Mouse (Mus musculus) retina, adult 2 months (tissue): Measurements from ENCODE around the gene Uvssa.

ENCODE experiments used
- DNase-seq: peaks from one replicate; pipeline ENCODE4 v3.0.0-alpha.2; 2012; ENCODE audit warnings: low read depth, low spot score

Uvssa gene

DNA sequence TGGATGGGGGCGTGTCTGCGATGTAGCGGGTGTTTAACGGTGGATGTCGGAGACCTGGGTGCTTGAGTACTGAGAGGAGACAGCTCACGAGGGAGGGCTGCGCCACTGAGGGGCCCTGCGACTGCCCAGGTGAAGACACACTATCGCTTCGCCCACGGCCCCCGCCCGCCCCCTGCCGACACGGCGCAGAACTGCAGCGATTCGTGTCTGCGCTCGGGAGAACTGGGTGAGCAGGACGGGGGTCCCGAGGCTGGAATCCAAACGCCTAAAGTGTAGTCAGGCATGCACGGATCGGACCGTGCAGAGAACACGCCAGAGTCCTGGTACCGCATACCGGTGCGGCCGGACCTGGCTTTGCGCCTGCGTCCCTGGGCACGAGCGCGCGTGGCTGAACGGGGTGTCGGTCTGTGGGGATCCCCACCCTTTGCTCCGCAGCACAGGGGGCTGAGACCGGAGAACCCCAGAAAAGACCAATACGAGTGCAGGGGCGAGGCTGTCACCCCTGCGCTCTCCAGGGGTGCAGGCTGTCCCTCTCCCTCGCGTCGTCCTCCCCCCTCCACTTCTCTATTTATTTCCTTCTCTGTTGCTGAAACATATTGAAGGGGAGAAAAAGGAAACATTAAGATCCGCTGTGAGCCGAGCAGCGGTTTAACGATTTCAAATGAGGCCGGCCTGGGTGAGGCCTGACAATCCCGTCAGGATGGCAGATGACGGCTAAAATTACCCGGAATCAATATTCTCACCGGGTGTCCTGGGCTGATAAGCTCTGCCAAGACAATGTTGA is 64.8 kb downstream of the Uvssa start:
- DNase-seq: no peak

GRCm38 (mm10) chr5:33443794-33444193 is 65.4 kb downstream of the Uvssa start:
- DNase-seq: no peak

DNA sequence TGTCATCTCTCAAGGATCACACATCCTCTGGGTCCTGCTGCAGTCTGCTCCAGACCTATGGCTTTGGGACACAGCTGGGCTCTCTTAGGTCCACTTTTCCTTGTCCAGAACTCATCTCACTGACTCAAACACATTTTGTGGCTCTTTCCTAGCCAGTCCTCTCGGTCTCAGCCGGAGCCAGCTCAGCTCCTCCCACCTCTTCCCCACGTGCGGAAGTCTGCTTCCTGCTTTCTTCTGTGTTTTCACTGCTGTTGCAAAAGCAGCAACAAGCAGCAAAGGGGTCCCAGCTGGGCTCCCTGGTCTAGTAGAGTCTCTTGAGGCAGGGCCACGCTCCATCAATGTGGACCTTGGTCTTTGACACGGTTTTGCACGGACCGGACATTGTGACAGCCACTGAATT is 77.4 kb downstream of the Uvssa start:
- DNase-seq: no peak

- DNase-seq: no peak
Measured at GRCm38 (mm10) chr5:33458132-33458622, 79.8 kb downstream of the Uvssa start.

GRCm38 (mm10) chr5:33459111-33459510 is 80.8 kb downstream of the Uvssa start:
- DNase-seq: no peak

DNA sequence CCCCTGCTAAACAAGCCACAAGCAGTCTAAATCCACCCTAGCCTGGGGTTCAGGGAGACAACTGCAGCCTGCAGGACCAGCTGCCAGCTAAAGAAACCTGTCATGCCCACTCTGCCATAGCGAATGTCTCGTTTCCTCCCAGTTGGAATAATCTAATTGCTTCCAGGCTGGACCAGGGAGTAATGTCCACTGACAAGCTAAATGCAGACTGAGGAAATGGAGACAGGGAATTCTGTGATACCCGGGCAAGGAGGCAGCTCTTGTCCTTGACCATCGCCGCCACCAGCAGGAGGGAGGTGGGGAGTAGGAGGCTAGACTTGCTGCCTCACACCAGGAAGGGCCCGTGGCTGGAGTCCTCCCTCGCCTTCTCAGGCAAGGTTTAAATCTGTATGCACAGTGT is 86.0 kb downstream of the Uvssa start:
- DNase-seq: no peak

GRCm38 (mm10) chr5:33465464-33465863 is 87.1 kb downstream of the Uvssa start:
- DNase-seq: no peak
